Mouse (Mus musculus): Measurements from ENCODE around the gene Sall2.
A peak's percentile ranks its signal among the peaks of the same experiment; 100 is the strongest.
"Not testable (repeated sequence)": the region's sequence is repeated elsewhere in the genome, so short reads cannot be mapped to it uniquely, and the experiment has no call there.

The Sall2 gene

DNA sequence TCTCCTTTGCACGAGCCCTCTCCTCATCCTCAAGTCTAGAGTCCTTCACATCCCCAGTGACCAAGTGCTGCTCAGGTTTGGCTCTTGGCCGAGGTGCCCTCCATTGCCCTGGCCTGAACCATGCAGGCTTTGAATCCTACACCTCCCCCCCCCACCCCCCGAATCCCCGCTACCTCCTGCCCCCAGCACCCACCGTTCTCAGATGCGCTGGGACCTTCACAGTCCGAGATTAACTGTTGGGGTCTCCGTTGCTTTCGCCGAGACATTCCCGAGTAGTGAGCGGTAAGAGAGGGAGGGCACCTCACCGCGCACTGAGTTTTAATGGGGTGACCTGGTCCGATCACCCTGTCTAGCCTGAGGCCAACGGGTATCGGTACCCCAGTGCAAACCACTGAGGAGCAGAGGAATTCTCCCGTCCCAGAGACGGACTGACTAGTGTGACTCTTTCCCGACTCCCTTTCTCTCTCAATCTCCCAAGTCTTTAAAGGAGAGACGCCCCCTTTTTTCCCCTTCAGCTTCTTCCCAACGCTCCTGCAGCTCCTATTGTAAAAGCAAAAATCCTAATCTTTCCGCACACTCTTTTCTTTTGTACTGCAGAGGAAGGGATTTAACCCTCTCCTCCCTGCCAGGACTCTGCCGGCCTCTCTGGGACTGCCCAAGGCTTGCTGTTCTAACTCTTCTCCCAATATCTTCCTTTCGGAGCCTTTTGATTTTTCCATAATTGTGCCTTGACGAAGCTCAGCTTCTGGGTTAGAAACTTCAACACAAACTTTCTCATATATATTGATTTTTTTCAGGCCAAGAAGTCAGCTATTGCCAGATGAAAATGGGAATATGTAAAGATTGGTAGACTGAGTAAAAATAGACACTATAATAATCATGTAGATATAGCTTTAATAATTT lies at the start of gene Sall2:
Gene Sall2, minus strand, starts transcription at position 853 of the 903 bp plus-strand sequence.
- DNase-seq (ENCODE audit: low spot score), result no peak

DNA sequence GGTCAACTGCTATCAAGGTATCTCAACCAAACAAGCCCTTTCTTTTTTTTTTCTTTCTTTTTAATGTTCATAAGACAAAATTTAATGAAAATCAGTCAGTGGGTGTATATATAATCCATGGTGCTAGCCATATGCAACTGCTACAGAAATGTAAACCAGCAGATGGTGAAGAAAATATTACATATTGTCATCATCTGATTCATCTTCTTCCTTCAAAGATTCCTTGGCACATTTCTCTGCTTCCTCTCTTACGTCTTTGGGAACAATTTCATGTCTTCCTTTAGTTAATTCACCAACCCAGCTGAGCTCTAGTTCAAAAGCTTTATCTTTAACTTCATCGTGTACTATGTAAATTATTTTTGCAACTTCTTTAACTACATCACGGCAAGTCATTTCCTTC lies 40.2 kb upstream of the Sall2 start:
- no peak for DNase-seq (ENCODE audit: low spot score)

DNA sequence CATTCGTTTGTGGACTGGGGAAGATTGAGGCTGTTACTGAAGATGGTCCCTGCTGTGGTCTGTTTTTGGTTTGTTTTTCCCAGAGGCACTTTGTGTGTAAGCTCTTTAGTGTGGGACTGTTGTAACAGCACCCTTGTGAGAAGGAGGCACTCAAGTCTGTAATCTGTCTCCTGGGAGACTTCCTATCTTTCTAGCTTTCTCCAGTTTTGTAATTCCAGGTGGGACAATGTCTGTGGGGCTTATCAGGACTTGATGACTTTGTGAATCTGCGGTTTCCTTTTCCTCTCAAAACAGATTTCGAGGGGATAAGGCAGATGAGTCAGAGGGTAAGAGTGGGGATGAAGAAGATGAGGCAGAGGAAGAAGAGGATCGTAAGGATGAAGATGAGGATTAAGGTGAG lies 27.7 kb upstream of the Sall2 start, which contains the start of gene Olfr1513:
Gene Olfr1513, minus strand, starts transcription at position 101 of the 400 bp plus-strand sequence.
- no peak for DNase-seq (ENCODE audit: low spot score)

DNA sequence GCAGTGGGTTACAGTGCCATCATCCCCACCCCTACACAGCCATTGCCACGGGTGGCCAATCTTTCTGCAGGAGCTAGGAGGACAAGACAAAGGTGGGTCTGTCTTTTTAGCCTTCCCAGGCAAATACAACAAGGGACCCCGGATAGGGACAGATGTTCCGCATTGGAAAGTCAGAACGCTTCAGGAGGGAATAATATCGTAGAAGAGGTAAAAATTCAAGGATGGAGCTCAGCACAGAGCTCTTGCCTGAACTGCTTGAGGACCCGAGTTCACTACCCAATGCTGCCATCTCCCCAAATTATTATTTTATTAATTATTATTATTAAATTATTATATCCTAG lies 10.9 kb upstream of the Sall2 start:
- DNase-seq (ENCODE audit: low spot score), result no peak

DNA sequence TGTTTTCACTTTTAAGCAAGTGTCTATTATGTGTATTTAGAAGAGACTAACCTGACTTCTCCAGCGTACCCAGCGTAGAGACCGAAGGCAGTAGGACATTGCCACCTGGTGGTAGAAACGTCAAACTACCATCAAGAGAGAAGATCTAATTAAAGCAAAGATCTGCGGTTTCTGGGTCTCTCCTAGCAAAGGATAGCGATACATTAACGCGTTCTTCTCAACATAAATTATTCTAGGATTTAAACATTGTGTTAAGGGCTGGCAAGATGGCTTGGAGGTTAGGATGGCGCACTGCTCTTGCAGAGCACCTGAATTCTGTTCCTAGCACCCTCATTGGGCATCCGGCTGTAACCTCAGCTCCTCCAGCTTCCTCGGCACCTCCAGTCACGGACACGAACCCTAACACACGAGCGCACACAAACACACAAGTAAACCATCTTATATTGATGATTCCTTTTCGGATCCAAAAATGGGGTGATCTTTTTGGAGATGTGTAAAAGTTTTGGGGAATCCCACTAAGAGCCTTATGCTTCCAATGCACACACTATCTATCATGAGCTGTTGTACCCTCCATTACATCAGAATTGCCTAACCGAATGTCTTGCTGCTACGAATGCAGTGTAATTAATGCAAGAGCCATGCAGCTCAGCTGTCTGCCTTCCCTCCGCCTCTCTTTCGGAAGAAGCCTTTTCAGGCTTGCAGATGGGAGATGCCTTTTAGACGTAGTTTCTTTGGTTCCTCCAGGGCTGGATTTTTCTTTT lies 10.4 kb upstream of the Sall2 start:
- DNase-seq (ENCODE audit: low spot score), result peak; percentile 42

DNA sequence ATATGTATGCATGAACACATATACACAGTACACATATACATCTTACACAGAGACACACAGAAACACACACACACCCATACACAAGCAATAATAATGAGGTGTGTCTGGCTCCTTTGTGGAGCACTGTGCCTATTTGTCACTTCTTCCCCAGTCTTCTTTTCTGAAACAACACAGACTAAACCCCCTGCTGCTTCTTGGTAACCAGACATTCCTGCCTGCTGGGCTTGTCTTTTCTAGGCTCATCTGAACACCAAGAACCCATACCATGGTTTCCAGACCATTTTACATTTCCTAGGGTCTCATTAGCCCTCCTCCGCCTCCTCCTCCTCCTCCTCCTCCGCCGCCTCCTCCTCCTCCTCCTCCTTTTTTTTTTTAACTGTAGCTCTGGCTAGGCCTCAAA lies 3.6 kb upstream of the Sall2 start:
- no peak for DNase-seq (ENCODE audit: low spot score)

DNA sequence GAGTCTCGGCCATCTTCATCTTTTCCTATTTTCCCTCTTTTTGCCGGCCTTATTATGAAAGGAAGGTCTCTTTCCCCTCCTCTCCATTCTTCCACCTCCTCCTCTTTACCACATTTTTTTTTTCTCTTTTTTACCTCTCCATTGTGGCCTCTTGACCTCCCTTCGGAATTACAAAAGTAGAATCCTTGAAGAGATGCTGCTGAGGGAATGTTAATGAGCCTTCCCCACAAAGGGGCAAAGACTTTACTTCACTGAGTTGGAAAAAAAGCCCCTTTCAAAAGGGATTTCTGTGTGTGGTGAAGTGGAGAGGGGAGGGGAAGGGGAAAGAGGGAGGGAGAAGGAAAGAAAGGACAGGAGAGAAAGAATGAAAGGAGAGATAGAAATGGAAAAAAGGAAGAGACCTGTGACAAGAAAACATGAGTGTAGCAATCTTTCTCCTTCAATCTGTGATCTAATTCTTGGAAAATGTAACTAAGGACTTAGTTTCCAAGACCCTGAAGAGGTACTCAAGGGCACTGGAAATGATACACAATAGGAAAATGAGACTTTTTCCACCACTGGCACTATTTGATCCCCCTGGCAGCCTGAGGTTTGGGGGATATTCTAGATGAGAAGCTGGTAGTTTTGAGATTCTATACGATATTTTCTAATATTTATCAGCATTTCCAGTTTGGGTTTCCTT lies 2.6 kb upstream of the Sall2 start:
- no peak for DNase-seq (ENCODE audit: low spot score)

DNA sequence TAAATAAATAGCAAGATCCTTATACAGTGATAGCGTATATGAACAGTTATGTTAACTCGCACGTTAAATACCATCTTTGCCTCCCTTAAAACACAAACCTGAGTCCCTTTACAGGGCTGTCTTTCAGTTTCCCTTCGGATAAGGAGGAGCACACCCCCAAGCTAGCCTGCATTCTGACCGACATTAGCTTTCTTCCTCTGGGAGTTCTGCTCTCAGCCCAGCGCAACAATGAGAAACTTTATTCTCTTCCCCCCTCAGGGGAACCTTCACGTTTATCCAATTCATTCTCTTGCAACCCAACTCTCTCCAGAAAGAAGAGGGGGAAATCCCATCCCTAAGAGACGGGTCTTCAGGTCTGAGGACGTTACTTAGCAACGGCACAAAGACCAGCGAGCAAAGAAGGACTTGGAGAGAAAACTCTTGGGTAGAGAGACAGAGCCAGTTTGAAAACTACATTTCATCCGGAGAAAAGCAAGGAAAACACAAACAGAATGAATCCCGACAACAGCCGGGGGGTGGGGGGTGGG lies 1.1 kb downstream of the Sall2 start:
- DNase-seq (ENCODE audit: low spot score), result no peak

DNA sequence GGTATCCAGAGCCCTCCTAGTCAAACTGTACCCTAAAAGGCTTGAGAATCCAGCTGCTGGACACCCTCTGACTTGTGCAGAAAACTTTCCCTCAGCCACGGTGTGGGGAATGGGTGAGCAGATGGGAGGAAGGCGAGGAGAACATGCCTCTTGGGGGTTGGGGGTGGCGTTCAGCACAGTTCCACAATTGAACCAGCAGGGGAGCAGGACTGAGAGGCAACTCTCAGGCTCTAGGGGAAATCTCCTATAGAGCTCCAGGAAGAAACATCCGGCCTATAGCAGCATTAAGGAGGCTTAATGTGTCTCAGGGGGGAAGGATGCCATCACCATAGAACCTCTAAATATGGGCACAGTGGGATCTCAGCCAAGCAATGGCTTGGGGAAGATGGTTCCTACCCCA lies 2.7 kb downstream of the Sall2 start:
- DNase-seq (ENCODE audit: low spot score), result no peak

DNA sequence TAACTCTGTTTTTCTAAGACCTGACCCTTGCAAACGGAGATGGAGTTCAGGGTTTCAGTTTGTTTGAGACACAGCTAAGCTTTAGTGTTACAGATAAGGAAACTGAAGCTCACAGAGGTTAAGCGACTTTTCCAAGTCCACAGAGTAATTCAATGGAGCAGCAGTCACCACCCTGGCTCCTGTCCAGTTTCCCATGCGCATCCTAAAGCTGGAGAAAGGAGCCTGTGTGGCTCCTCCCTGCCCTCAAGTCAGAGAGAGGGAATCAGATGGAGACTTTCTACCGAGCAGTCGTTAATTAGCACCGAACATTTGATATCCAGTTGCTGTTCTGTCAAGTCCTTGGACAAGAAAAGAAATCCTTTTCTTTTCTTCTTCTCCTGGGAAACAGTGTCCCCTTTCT lies 9.2 kb downstream of the Sall2 start:
- no peak for DNase-seq (ENCODE audit: low spot score)

DNA sequence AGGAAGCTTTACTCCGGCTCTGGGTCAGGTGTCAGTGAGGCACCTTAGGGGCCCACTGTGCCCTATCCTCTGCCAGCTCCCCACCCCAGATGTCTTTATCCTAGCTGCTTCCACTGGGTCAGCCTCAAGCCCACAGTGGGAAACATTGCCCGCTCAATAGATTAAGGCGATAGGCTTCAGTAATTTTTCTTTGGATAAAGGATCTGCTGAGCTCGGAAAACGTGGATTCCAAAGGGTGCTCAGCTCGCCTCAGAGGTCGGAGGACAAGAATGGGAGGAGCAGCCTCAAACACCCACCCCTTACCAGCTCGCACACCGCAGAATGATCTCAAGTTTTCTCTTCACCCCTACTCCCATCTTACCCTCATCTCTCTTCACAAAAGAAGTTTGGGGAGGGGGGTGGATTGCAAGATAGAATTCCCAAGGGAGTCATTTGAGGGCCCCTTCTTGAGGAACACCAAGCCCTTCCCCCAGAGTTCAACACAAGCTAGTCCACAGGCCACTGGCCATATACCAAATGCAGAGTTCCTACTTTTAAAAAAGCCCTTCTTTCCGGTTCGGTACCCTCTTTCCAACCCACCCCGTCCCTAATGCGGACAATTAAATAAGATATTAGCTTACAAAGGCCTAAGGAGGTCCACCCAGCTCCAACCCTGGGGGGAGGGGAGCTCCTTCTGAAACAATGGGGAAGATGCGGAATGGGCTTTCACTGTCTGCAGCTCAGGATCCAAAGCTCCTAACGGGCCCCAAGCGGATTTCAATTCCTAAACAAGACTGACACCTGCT lies 11.9 kb downstream of the Sall2 start:
- no peak for DNase-seq (ENCODE audit: low spot score)

DNA sequence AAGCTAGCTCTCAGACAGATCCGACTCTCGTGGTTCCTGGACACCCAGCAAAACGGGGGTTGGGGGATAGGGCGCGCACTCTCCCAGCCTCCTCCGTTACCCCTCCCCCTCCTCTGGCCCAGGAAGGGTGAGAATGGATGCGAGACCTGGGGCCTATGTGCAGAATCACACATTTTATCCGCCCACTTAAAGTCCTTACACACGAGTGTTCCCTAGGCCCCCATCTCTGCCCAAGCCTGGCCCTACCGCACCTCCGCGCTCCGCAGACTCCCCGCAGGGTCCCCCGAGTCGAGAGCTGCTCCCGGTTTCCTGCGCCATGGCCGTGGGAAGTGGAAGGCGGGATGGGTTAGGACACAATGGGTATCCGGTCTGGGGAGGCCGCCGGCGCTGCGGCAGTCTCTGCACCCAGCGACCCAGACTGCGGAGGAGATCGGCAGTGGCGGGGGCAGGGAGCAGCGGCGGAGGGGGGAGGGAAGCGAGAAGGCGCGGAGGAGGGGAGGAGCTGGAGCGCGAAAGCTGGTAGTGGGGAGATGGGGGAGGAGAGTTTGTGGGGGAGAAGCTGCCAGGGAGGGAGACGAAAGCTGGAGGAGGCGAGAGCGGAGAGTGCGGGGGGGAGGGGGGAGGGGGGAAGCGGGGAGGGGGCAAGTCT lies 12.6 kb downstream of the Sall2 start:
- DNase-seq (ENCODE audit: low spot score), result peak; percentile 52

DNA sequence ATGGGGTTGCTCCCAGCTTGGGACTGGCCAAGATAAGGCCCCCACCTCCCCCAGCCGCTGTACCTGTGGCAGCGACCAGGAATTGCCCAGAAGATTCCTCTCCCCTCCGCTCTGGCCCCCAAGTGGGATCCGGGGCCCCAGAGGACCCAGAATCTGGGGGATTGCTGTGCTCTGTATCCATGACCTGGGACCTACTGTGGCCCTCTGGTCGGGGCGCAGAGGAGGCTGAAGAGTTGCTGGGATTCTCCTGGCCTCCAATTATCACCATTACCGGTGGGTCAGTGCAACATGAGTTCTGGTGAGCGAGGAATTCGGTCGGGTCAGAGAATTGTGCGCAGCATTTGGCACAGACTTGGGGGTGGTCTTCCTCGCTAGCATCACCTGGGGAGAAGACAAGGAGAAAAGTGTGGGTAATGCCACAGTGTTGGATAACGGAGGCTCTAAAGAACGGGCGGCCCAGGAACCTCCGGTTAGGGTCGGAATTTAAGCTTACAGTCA lies 13.2 kb downstream of the Sall2 start:
- DNase-seq (ENCODE audit: low spot score), result no peak

DNA sequence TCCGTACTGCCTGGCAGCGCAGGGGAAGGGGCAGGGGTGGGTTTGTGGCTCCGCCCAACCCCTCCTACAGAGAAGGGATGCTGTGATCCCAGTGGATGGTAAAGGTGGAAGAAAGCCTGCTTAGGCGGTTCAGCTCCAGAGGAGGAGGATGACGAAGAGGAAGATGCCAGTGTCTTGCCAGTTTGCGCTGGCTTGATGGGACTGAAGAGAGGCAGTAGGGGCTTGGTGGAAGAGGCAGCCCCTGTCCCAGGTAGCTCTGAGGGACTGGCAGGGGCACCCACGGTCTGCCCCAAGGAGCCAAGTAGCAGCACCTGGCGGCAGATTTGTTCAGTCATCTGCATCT lies 13.8 kb downstream of the Sall2 start:
- no peak for DNase-seq (ENCODE audit: low spot score)

DNA sequence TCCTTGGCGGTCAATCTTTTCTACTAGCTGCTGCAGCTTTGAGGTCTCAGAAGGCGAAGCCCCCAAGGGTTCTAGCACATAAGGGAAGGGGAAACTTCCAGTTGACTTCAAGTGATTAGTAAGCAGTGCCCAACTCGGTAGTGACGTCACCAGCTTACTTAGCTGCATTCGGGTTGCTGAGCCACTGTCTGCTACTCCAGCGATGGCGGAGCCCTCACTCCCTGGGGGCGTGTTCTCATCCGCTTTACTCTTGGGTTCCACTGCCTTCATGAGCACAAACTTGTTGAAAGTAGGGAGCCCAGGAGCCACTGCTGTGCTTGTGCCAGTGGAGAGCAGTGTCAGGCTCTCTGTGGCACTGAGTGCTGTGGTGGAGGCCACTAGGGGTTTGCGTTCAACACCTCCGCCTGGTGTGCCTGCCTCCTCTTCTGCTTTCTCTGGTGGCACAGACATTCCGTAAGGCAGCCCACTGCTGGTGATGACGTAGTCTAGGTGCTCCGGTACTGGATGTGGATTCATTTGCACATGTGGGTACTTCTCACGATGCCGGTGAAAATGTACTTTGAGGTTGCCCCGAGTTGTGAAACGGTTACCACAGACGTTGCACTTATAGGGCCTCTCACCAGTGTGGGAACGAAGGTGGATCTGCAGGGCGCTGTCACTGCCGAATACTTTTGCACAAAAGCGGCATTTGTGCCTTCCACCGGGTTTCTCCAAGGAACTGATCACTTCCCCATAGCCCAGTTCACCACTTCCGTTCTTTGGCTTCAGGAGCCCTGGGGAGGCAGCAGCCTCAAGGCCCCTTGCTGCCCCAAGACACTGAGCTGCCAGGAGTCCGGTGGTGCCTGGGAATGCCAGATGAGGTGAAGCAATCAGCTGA lies 14.4 kb downstream of the Sall2 start:
- DNase-seq (ENCODE audit: low spot score), result no peak

DNA sequence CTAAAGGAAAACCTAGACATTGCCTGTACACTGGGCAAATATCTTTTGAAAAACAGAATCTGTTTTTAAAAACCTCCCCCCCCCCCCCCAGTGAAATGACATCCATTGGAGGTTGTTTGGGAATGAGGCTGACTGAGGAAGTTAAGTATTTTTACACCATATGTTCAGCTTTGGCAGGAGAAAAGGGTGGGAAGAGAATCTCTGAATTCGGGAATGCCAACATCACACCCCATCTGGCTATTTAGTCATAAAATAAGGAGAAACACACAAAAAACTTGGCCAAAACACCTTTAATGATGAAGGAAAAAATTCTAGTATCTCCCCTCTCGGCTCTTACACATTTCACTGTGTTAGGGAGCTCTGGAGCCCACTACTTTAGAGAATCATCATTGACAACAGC lies 17.7 kb downstream of the Sall2 start:
- DNase-seq (ENCODE audit: low spot score), result no peak

DNA sequence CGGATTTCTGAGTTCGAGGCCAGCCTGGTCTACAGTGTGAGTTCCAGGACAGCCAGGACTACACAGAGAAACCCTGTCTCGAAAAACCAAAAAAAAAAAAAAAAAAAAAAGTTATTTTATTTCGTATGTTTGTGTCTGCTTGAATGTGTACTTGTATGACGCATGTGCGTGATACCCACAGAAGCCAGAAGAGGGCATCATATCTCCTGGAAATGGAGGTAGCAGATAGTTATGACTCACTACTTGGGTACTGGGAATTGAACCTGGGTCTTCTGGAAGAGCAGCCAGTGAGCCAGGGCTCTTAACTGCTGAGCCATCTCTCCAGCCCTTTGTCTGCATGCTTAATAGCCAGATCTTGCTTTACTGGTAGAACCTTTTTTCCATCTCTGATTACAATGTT lies 18.2 kb downstream of the Sall2 start:
- DNase-seq (ENCODE audit: low spot score), result not testable (repeated sequence)

DNA sequence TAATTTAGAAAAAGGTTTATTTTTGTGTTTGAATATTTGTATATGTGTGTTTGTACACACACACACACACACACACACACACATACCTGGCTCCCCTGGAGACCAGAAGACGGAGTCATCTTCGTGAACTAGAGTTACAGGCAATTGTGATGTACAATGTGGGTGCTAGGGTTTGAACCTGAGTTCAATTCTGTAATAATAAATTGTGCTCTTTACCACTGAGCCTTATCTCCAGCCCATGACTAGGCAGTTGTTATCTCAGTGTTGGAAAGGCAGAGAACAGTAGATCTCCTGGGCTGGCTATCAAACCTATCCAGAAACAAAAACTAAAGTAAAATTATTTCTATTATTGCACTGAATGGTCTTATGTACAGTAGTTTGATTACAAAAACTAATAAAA lies 22.5 kb downstream of the Sall2 start:
- DNase-seq (ENCODE audit: low spot score), result no peak

DNA sequence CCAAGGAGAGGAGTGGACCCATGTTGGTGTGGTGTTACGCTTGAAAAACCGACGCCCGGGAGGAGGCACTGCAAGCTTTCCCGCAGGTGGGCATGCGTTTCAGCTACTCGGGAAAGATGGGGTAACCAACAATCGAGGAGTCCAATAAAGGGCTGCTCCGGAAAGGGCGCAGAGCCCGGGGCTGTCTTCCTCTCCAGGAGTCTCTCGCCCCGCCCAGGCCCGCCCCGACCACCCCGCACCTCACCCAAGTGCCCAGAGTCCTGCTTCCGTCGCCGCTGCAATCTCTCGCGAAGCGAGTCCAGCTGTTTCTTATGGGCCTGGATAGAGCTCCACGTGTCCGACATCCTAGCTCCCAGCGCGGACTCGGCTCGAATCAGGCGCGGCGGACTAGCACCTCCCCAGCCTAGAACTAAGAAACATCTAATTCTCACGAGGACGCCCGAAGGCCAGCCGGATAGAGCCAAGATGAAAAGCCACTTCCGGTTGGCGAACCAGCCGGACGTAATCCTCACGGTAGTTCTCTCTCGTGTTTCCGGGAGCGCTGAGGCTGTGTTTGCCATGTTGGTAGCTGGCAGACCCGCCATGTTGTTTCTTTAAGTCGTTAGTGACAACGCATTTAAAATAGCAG lies 23.8 kb downstream of the Sall2 start, which contains the start of gene Mettl3:
Gene Mettl3, minus strand, starts transcription at position 485 of the 628 bp plus-strand sequence.
- DNase-seq (ENCODE audit: low spot score), result peak; percentile 85

Data from urinary bladder, postnatal 25 days (tissue).